Mouse (Mus musculus) neural tube, embryonic 11.5 days (tissue): ENCODE results near the gene Coro7. TPM values are rescaled to one million over a fixed set of nuclear protein-coding genes. Genes with fewer than 3 reads are reported as not detected.

Source experiments
- ATAC-seq: fragments of 200-750 bp; cut with Nextera tagmentation; 2 replicates; pipeline ENCODE4 v1.8.0; 2017; ENCODE audit warnings: moderate number of reproducible peaks, mild to moderate bottlenecking, moderate TSS enrichment, moderate library complexity; ENCODE audit not compliant: insufficient read depth, low FRiP score, low TSS enrichment
- DNase-seq: peaks from one replicate; pipeline ENCODE4 v3.0.0-alpha.2; 2015; ENCODE audit warnings: low spot score
- H3K27ac ChIP-seq: fragments of 300-500 bp; sonication (generic); 2 replicates; pipeline ENCODE4 v1.5.1; 2014; ENCODE audit warnings: low read depth, mild to moderate bottlenecking, low read length
- H3K27me3 ChIP-seq: fragments of 300-500 bp; sonication (generic); 2 replicates; pipeline ENCODE4 v1.6.1; 2014; ENCODE audit warnings: mild to moderate bottlenecking, low read length, mixed read lengths; ENCODE audit not compliant: control insufficient read depth, insufficient read depth
- H3K36me3 ChIP-seq: fragments of 300-500 bp; sonication (generic); 2 replicates; pipeline ENCODE4 v1.6.1; 2014; ENCODE audit warnings: mild to moderate bottlenecking, low read length, moderate library complexity, mixed read lengths; ENCODE audit not compliant: control insufficient read depth, insufficient read depth
- H3K4me1 ChIP-seq: fragments of 300-500 bp; sonication (generic); 2 replicates; pipeline ENCODE4 v1.6.1; 2014; ENCODE audit warnings: low read length, mixed read lengths; ENCODE audit not compliant: control insufficient read depth, insufficient read depth
- H3K4me2 ChIP-seq: fragments of 300-500 bp; sonication (generic); 2 replicates; pipeline ENCODE4 v1.6.1; 2014; ENCODE audit warnings: low read depth, mild to moderate bottlenecking, moderate library complexity
- H3K4me3 ChIP-seq: fragments of 300-500 bp; sonication (generic); 2 replicates; pipeline ENCODE4 v1.5.1; 2014; ENCODE audit warnings: low read depth, low read length
- H3K9ac ChIP-seq: fragments of 300-500 bp; sonication (generic); 2 replicates; pipeline ENCODE4 v1.6.1; 2014; ENCODE audit warnings: mild to moderate bottlenecking, low read length
- H3K9me3 ChIP-seq: fragments of 300-500 bp; sonication (generic); 2 replicates; pipeline ENCODE4 v1.6.1; 2016; ENCODE audit warnings: low read length; ENCODE audit not compliant: control insufficient read depth
- WGBS: fragments of 180-500 bp; shearing (Covaris S2); extraction: QIAGEN DNeasy Blood & Tissue Kit; methylation state at CpG from one replicate; pipeline ENCODE4 v1.1.7; 2014; 5-methylcytosine and 5-hydroxymethylcytosine counted together
- polyA plus RNA-seq: library from polyadenylated mRNA; unstranded; fragments of >200 nt; fragmentation: Nextera tagmentation; extraction: Ambion mirVana; gene quantifications from 2 replicates; pipeline ENCODE4 v1.2.1, GENCODE M21; 2014

Coro7 gene
- polyA plus RNA-seq, 1 experiment from 2014 or later = 24.8 TPM

GRCm38 (mm10) chr16:4629950-4630349 is 49.6 kb downstream of the Coro7 start:
- no peaks in the 10 kb centered on the region for H3K9me3 ChIP-seq
- no peaks in the 10 kb centered on the region for H3K36me3 ChIP-seq
- peaks cover 3% of the 10 kb centered on the region; the same call in 1 of the 2 replicates for H3K4me1 ChIP-seq
- WGBS = 24% methylated on average over 6 of the region's 6 CpGs
- no peak overlapping the region for H3K9ac ChIP-seq
- no peak overlapping the region for H3K4me3 ChIP-seq
- H3K27ac ChIP-seq = no peak overlapping the region
- ATAC-seq (peak; percentile 36), DNase-seq (peak; percentile 80)
- no peak overlapping the region for H3K4me2 ChIP-seq
- H3K27me3 ChIP-seq = no peaks in the 10 kb centered on the region

DNA sequence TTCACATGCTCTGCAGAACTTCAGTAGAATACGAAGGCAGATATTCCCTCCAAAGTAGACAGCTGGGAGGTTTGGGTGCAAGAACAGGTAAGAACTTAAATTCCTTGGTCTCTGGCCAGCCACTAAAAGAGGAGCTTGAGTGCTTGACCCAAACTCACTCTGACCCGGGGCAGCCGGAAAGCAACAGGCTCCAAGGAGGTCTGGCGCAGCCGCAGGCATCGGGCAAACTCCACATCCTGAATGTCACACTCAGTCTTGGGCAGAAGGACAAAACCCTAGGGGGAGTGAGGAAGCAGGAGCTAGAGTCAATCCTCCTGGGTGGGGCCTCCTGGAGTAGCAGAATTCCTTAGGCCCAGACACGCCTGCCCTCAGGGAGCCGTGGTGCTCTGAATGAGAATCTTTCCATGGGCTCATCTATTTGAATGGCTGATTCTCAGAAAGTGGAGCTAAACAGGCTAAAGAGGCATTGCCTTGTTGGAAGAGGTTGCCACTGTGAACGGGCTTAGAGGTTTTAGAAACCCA is 50.6 kb downstream of the Coro7 start:
- Histone ChIP-seq H3K27ac (no peak overlapping the region), H3K27me3 (no peaks in the 10 kb centered on the region), H3K4me3 (no peak overlapping the region), H3K9ac (no peak overlapping the region), H3K9me3 (no peaks in the 10 kb centered on the region), H3K4me1 (peaks cover 6% of the 10 kb centered on the region), H3K4me2 (no peak overlapping the region), H3K36me3 (no peaks in the 10 kb centered on the region)
- ATAC-seq (no peak), DNase-seq (no peak)
- WGBS = 93% methylated on average over 9 of the region's 9 CpGs

DNA sequence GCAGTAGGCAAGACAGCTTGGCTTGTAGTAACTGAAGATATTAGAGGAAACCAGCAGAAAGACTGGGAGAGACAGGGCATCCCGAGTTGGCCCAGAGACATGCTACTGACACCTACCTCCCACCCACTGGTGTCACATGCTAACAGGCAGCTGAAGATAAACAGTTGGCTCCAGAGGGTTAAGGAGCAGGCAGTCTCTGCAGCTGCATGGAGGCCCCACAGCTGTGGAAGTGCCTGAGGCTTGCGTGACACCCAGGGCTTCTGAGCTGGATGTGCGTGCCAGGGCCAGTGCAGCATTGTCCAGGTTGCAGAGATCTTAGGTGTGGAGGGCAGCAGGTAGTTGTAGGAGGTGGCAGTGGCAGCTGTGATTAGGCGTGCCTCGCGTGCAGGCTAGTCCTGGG is 52.5 kb downstream of the Coro7 start:
- WGBS = 90% methylated on average over 6 of the region's 6 CpGs

GRCm38 (mm10) chr16:4624481-4625110 is 55.0 kb downstream of the Coro7 start, which contains the start of gene Pam16:
Gene Pam16 (minus strand): TSS chr16:4624988.
- Histone ChIP-seq H3K4me2 (peak within 1 kb of the TSS; percentile 75), H3K9me3 (no peaks in the 10 kb centered on the region), H3K4me1 (peaks cover 17% of the 10 kb centered on the region), H3K27ac (peak within 1 kb of the TSS; percentile 73), H3K4me3 (peak within 1 kb of the TSS; percentile 73), H3K36me3 (no peaks in the 10 kb centered on the region), H3K9ac (peak within 1 kb of the TSS; percentile 85), H3K27me3 (no peaks in the 10 kb centered on the region)
- WGBS = under 1% methylated on average over 56 of the region's 56 CpGs
- ATAC-seq (peak; percentile 85), DNase-seq (peak; percentile 94)

More for the DNA sequence above, 52.5 kb downstream of the Coro7 start:
- Histone ChIP-seq H3K4me2 (no peak overlapping the region), H3K27ac (no peak overlapping the region), H3K4me3 (no peak overlapping the region), H3K27me3 (no peaks in the 10 kb centered on the region), H3K36me3 (no peaks in the 10 kb centered on the region), H3K9ac (no peak overlapping the region), H3K4me1 (peaks cover 17% of the 10 kb centered on the region), H3K9me3 (no peaks in the 10 kb centered on the region)
- ATAC-seq (no peak), DNase-seq (no peak)

DNA sequence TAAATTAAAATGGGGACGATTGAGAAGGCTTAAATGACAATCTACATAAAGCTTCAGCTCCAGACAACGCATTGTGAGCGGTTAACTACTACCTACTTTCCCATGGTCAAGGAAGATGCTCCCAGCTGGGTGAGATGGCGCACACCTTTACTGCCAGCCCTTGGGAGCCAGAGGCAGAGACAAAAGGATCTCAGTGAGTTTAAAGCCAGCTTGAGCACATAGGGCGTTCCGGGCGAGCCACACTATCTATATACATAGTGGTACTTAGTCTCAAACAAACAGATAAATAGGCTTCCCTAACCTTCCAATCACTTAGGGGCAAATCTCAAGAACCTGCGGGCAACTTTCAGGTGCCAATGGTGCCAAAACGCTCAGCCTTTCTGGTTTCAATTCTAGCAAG is 55.5 kb downstream of the Coro7 start:
- Histone ChIP-seq H3K4me3 (peak overlapping the region; percentile 73), H3K9ac (peak overlapping the region; percentile 85), H3K27me3 (no peaks in the 10 kb centered on the region), H3K4me1 (peaks cover 17% of the 10 kb centered on the region), H3K27ac (peak overlapping the region; percentile 73), H3K36me3 (no peaks in the 10 kb centered on the region), H3K9me3 (no peaks in the 10 kb centered on the region), H3K4me2 (peak overlapping the region; percentile 75)
- ATAC-seq (peak; percentile 10; the same call in 1 of the 2 replicates), DNase-seq (no peak)
- WGBS = 24% methylated on average over 9 of the region's 9 CpGs

DNA sequence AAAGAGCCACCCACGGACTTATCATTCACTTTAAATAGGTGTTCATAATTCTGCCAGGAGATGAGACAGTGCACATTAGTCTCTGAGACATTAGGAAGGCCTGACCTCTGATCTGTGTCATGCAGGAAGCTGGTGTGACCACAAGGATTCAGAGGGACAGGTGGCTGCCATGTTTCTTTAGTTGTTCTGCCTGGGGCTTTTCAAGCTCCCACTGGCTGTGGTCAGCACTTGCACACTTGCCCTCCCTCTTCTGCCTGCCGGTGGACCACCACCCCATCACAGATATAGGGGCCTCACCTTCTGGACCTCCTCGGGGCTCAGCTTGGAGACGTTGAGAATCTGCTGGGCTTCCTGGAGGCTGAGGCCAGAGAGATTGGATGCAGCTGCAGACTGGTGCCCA is 62.7 kb downstream of the Coro7 start:
- DNase-seq (no peak), ATAC-seq (no peak)
- Histone ChIP-seq H3K4me1 (no peaks in the 10 kb centered on the region), H3K4me2 (no peak overlapping the region), H3K36me3 (peaks cover 28% of the 10 kb centered on the region), H3K9ac (no peak overlapping the region), H3K27ac (no peak overlapping the region), H3K9me3 (no peaks in the 10 kb centered on the region), H3K4me3 (no peak overlapping the region), H3K27me3 (no peaks in the 10 kb centered on the region)
- 84% methylated on average over 4 of the region's 4 CpGs for WGBS

GRCm38 (mm10) chr16:4615297-4615696 is 64.3 kb downstream of the Coro7 start:
- no peaks in the 10 kb centered on the region for H3K27me3 ChIP-seq
- H3K4me1 ChIP-seq = no peaks in the 10 kb centered on the region
- no peaks in the 10 kb centered on the region for H3K9me3 ChIP-seq
- H3K9ac ChIP-seq = no peak overlapping the region
- no peak overlapping the region for H3K27ac ChIP-seq
- peaks cover 33% of the 10 kb centered on the region for H3K36me3 ChIP-seq
- WGBS = 77% methylated on average over 1 of the region's 1 CpGs
- no peak for DNase-seq
- H3K4me2 ChIP-seq = no peak overlapping the region
- ATAC-seq = no peak
- no peak overlapping the region for H3K4me3 ChIP-seq

- Histone ChIP-seq H3K36me3 (peaks cover 33% of the 10 kb centered on the region), H3K4me3 (no peak overlapping the region), H3K4me2 (no peak overlapping the region), H3K9ac (no peak overlapping the region), H3K4me1 (no peaks in the 10 kb centered on the region), H3K27me3 (no peaks in the 10 kb centered on the region), H3K27ac (no peak overlapping the region), H3K9me3 (no peaks in the 10 kb centered on the region)
- DNase-seq (no peak), ATAC-seq (no peak)
- 92% methylated on average over 3 of the region's 3 CpGs for WGBS
Observed at GRCm38 (mm10) chr16:4614639-4615038, 64.9 kb downstream of the Coro7 start.

- no peaks in the 10 kb centered on the region for H3K9me3 ChIP-seq
- H3K4me2 ChIP-seq = no peak overlapping the region
- WGBS = 93% methylated on average over 8 of the region's 9 CpGs
- H3K27me3 ChIP-seq = no peaks in the 10 kb centered on the region
- ATAC-seq (no peak), DNase-seq (no peak)
- H3K4me3 ChIP-seq = no peak overlapping the region
- no peak overlapping the region for H3K27ac ChIP-seq
- H3K36me3 ChIP-seq = peaks cover 36% of the 10 kb centered on the region
- H3K9ac ChIP-seq = no peak overlapping the region
- H3K4me1 ChIP-seq = no peaks in the 10 kb centered on the region
Observed at GRCm38 (mm10) chr16:4613736-4614135, 65.8 kb downstream of the Coro7 start.
